Mouse (Mus musculus): ENCODE data around the gene Irx5.

DNA sequence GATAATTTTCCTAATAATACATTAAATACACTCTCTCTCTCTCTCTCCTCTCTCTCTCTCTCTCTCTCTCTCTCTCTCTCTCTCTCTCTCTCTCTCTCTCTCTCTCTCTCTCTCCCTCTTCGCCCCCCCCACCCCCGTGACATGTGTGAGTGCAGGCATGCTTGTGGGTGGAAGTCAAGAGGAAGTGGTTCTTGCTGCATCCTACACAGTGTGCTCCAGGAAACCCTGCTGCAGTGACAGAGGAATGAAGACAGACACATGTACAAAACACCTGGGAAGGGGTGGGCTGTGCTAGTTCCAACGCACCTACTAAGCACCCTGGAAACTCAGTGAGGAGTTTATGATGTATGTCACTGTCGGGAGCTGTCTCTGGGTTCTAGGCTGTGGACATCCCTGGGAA lies 28.2 kb upstream of the Irx5 start:
- no peak for TF ChIP-seq POLR2A (IDR thresholded peaks at IDR 0.05; ENCODE audit: low read depth, low read length)
- TF ChIP-seq CTCF (IDR thresholded peaks at IDR 0.05; ENCODE audit: borderline replicate concordance, insufficient read depth, low read length) = no peak
